Mouse (Mus musculus): ENCODE measurements at regions not wholly inside any gene's neighbourhood (a gene's known extent, or its start where the extent isn't known, plus 50 kb on each side); places are given as distances from the start of the nearest gene placed in this dataset.

- no peak for TF ChIP-seq RAD21 (IDR thresholded peaks at IDR 0.05; ENCODE audit: low read depth, low read length)
- no peak for DNase-seq (ENCODE audit: low read depth, low spot score)
- Histone ChIP-seq H3K9me3 (replicated peaks; ENCODE audit: insufficient read depth, low read length) (no peaks in the 10 kb centered on the region), H3K9ac (ENCODE audit: control insufficient read depth, low read depth, low read length, poor library complexity, severe bottlenecking) (no peak overlapping the region), H3K4me1 (ENCODE audit: control insufficient read depth in 1 of 2, insufficient read depth in 2 of 2, low read length in 2 of 2) (no peaks in the 10 kb centered on the region), H3K27ac (ENCODE audit: control insufficient read depth, low read depth, low read length) (no peak overlapping the region), H3K4me3 (ENCODE audit: control insufficient read depth in 1 of 2, insufficient read depth in 1 of 2, low read depth in 2 of 2, low read length in 2 of 2) (no peak overlapping the region), H3K36me3 (ENCODE audit: control insufficient read depth in 1 of 2, insufficient read depth in 2 of 2, low read length in 2 of 2) (no peaks in the 10 kb centered on the region), H3K79me2 (ENCODE audit: control insufficient read depth, insufficient read depth, low read length, poor library complexity) (no peaks in the 10 kb centered on the region), H3K27me3 (ENCODE audit: control insufficient read depth in 1 of 2, insufficient read depth in 2 of 2, low read length in 2 of 2) (no peaks in the 10 kb centered on the region)
Observed at GRCm38 (mm10) chr8:112935897-112936719, 366.3 kb downstream of the Cntnap4 start.

GRCm38 (mm10) chr8:112972418-112972817 lies 402.6 kb downstream of the Cntnap4 start:
- no peak overlapping the region for H3K9ac ChIP-seq (ENCODE audit: control insufficient read depth, low read depth, low read length, poor library complexity, severe bottlenecking)
- H3K79me2 ChIP-seq (ENCODE audit: control insufficient read depth, insufficient read depth, low read length, poor library complexity) = no peaks in the 10 kb centered on the region
- DNase-seq (ENCODE audit: low read depth, low spot score) = peak; percentile 11
- H3K36me3 ChIP-seq (ENCODE audit: control insufficient read depth in 1 of 2, insufficient read depth in 2 of 2, low read length in 2 of 2) = no peaks in the 10 kb centered on the region
- no peaks in the 10 kb centered on the region for H3K9me3 ChIP-seq (replicated peaks; ENCODE audit: insufficient read depth, low read length)
- H3K4me1 ChIP-seq (ENCODE audit: control insufficient read depth in 1 of 2, insufficient read depth in 2 of 2, low read length in 2 of 2) = no peaks in the 10 kb centered on the region
- no peak overlapping the region for H3K27ac ChIP-seq (ENCODE audit: control insufficient read depth, low read depth, low read length)
- H3K4me3 ChIP-seq (ENCODE audit: control insufficient read depth in 1 of 2, insufficient read depth in 1 of 2, low read depth in 2 of 2, low read length in 2 of 2) = no peak overlapping the region
- no peaks in the 10 kb centered on the region for H3K27me3 ChIP-seq (ENCODE audit: control insufficient read depth in 1 of 2, insufficient read depth in 2 of 2, low read length in 2 of 2)
- TF ChIP-seq SMC3 (IDR thresholded peaks at IDR 0.05; ENCODE audit: low read depth, low read length) (peak; percentile 36), CTCF (IDR thresholded peaks at IDR 0.05 in 2 of 3, conservative IDR thresholded peaks at IDR 0.05 in 1 of 3; ENCODE audit: control insufficient read depth in 1 of 3, insufficient read depth in 1 of 3, low read depth in 2 of 3, low read length in 3 of 3, poor library complexity in 1 of 3, severe bottlenecking in 1 of 3) (peak; percentile 22 to 59 (median 36); a peak in 4 of 6 replicates), EP300 (IDR thresholded peaks at IDR 0.05; ENCODE audit: low read depth in 1 of 2, low read length in 2 of 2) (no peak)

DNA sequence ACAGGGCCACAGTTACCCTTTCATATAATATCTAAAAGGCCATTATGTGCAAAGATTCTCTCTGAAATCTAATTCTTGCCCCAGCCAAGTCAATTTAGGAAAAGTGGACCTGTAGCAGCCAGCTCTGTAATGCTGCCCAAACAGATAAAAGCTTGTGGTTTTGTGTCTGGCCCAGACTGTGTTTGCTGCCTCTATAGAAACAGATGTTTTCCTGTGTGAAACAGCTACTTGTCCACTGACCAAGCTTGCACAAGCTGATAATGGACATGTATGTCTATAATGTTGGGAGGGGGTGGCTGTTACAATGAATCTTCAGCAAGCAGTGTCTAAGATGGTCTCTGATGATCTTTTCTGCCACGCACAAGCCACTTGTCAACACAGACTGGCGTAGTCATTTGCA lies 405.9 kb downstream of the Cntnap4 start:
- Histone ChIP-seq H3K4me3 (ENCODE audit: control insufficient read depth in 1 of 2, insufficient read depth in 1 of 2, low read depth in 2 of 2, low read length in 2 of 2) (no peak overlapping the region), H3K36me3 (ENCODE audit: control insufficient read depth in 1 of 2, insufficient read depth in 2 of 2, low read length in 2 of 2) (no peaks in the 10 kb centered on the region), H3K9me3 (replicated peaks; ENCODE audit: insufficient read depth, low read length) (no peaks in the 10 kb centered on the region), H3K27ac (ENCODE audit: control insufficient read depth, low read depth, low read length) (no peak overlapping the region), H3K27me3 (ENCODE audit: control insufficient read depth in 1 of 2, insufficient read depth in 2 of 2, low read length in 2 of 2) (no peaks in the 10 kb centered on the region), H3K4me1 (ENCODE audit: control insufficient read depth in 1 of 2, insufficient read depth in 2 of 2, low read length in 2 of 2) (no peaks in the 10 kb centered on the region), H3K79me2 (ENCODE audit: control insufficient read depth, insufficient read depth, low read length, poor library complexity) (no peaks in the 10 kb centered on the region), H3K9ac (ENCODE audit: control insufficient read depth, low read depth, low read length, poor library complexity, severe bottlenecking) (no peak overlapping the region)
- TF ChIP-seq KAT2A (conservative IDR thresholded peaks at IDR 0.05; ENCODE audit: low read depth, low read length) = no peak
- no peak for TF ChIP-seq USF1 (IDR thresholded peaks at IDR 0.05; ENCODE audit: low read depth, low read length)
- TF ChIP-seq HCFC1 (IDR thresholded peaks at IDR 0.05; ENCODE audit: low read depth, low read length) = no peak
- no peak for TF ChIP-seq MAZ (IDR thresholded peaks at IDR 0.05; ENCODE audit: low read depth, low read length)
- TF ChIP-seq ETS1 (IDR thresholded peaks at IDR 0.05; ENCODE audit: low read depth, low read length) = no peak
- no peak for TF ChIP-seq SMC3 (IDR thresholded peaks at IDR 0.05; ENCODE audit: low read depth, low read length)
- no peak for TF ChIP-seq UBTF (IDR thresholded peaks at IDR 0.05; ENCODE audit: borderline replicate concordance, insufficient read depth, low read depth, low read length)
- no peak for TF ChIP-seq ELF1 (IDR thresholded peaks at IDR 0.05; ENCODE audit: low read depth, low read length)
- no peak for TF ChIP-seq CTCF (IDR thresholded peaks at IDR 0.05 in 2 of 3, conservative IDR thresholded peaks at IDR 0.05 in 1 of 3; ENCODE audit: control insufficient read depth in 1 of 3, insufficient read depth in 1 of 3, low read depth in 2 of 3, low read length in 3 of 3, poor library complexity in 1 of 3, severe bottlenecking in 1 of 3)
- TF ChIP-seq USF2 (IDR thresholded peaks at IDR 0.05; ENCODE audit: borderline replicate concordance in 1 of 2, insufficient read depth in 1 of 2, low read depth in 1 of 2, low read length in 2 of 2) = no peak
- TF ChIP-seq POLR2AphosphoS2 (IDR thresholded peaks at IDR 0.05; ENCODE audit: low read length) = no peak
- TF ChIP-seq GATA1 (IDR thresholded peaks at IDR 0.05; ENCODE audit: low read depth, low read length) = no peak
- no peak for TF ChIP-seq RAD21 (IDR thresholded peaks at IDR 0.05; ENCODE audit: low read depth, low read length)
- no peak for TF ChIP-seq JUND (IDR thresholded peaks at IDR 0.05; ENCODE audit: low read depth, low read length)
- no peak for TF ChIP-seq ZNF384 (IDR thresholded peaks at IDR 0.05; ENCODE audit: low read depth, low read length)
- no peak for TF ChIP-seq ZMIZ1 (IDR thresholded peaks at IDR 0.05; ENCODE audit: low read depth, low read length)
- TF ChIP-seq CHD2 (IDR thresholded peaks at IDR 0.05; ENCODE audit: low read length) = no peak
- no peak for TF ChIP-seq RCOR1 (IDR thresholded peaks at IDR 0.05; ENCODE audit: low read depth, low read length)
- no peak for TF ChIP-seq GABPA (IDR thresholded peaks at IDR 0.05; ENCODE audit: low read depth, low read length)
- no peak for DNase-seq (ENCODE audit: low read depth, low spot score)
